Mouse (Mus musculus): Measurements from ENCODE around the gene H2-M5.
"Not testable (repeated sequence)": the region's sequence is repeated elsewhere in the genome, so short reads cannot be mapped to it uniquely, and the experiment has no call there.

The H2-M5 gene

DNA sequence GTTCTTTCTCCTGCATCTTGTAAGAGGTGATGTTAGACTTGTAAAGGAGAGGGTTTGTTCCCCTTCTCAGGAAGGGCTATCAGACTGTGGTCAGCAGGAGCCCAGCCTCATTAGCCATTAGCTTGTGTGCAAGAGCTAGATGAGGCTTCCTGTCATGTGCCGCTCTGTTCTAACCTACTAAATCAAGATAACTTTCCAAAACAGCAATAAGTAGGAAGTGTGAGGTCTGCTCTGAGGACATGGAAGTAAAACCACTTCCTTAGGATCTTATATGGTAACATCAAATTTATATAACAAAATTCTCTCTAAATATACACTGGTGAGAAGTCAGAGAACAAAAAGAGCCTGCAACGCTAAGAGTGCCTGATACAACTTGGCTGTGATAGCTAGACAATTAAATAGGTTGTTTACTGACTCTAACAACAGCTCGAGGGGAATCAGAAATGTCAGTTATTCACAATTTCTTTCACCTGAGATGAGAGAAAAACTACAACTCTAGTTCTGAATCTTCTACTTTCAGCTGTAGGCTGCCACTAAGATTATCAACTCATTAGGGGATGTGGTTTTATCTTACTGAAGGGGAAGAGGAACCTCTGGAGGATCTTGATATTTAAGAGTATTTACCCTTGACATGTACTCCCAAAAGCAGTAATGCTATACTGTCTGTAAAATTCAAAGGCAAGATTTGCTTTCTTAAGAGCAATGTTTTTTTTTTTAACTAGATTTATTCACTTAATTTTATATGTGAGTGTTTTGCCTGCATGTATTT is 3.2 kb upstream of the H2-M5 start:
- DNase-seq = no peak

DNA sequence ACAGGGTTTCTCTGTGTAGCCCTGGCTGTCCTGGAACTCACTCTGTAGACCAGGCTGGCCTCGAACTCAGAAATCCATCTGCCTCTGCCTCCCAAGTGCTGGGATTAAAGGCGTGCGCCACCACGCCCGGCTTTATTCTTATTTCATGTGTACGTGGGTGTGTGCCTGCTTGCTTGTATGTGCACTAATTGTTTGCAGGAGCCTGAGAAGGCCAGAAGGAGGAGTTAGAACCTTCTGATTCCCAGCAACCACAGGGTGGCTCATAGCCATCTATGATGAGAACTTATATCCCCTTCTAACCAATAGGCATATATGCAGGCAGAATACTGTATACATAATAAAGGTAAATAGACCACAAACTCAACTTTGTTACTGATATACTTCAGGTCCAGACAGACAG is 1.3 kb upstream of the H2-M5 start:
- DNase-seq = not testable (repeated sequence)

DNA sequence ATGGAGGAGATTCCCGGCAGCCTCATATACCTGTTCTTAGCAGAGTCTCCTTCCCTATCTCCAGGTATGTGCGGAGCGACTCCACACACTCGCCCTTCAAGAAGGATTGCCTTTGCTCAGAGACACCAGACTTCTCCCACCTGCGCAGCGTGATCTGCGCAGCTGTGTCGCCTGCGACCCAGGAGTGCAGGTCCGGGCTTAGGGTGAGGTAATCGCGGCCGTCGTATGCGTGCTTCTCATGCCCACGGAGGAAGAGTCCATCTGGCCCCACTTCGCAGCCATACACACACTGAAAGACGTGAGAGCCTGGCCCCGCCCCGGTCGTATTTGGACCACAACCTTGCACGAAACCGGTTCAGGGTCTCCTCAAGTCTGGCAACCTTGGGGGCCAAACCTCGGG is 862 bp downstream of the H2-M5 start:
- DNase-seq = no peak

DNA sequence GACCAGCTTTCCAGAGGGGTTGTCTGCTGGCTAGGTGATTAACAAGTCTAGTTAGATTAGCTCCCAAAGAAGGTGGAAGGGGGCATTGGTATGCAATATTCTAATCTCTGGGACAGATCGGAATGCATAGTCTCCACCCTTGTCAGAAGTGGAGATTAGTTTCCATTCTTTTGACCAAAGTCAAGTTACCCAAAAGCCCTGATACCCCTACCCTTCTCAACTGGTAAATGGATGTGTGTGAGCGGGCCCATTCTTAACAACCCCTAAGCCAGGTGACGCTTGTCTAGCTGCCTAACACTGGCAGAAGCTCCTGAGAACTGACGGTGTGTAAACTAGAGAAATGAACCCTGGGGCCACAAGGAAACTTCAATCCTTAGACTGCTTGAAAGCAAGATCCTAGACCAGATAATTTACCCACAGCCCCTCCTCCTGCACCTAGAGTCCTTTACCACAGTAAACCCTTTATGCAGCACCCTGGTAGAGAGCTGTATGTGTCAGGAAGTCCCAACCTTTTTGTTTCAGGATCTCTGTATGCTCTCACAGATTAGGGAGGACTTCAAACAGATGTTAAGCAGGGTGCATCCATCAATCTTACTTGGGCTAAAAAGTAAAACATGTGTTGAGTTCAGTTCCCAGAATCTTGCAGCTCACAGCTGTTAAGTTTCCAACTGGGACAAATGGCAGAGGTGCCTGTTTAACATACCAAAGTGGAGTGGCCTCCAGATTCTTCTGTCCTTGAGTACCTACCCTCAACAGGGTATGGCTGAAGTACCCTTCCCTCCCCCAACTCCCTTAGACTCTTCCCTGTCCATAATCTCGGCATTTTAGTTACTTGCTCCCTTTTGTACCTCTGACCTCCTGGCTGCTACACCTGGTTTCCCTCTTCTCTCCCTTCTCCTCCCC is 6.8 kb downstream of the H2-M5 start:
- DNase-seq = no peak

DNA sequence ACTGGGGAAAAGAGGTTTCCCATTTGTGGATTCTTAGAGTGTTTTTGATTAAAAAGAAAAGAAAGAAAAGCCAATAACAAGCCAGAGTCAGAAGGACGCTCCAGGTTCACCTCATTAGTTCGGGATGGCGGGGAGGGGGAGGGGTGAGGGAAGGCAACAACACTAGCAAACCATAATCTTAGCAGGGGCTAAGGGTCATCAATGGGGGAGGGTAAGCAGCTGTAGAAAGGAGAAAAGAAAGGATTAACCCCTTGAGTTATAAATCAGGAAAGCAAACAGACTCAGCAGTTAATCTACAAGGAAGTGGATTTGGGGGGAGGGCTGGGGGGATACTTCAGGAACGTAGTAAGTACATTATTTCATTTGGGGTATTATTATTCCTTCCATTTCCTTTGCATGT is 7.5 kb downstream of the H2-M5 start:
- no peak for DNase-seq

DNA sequence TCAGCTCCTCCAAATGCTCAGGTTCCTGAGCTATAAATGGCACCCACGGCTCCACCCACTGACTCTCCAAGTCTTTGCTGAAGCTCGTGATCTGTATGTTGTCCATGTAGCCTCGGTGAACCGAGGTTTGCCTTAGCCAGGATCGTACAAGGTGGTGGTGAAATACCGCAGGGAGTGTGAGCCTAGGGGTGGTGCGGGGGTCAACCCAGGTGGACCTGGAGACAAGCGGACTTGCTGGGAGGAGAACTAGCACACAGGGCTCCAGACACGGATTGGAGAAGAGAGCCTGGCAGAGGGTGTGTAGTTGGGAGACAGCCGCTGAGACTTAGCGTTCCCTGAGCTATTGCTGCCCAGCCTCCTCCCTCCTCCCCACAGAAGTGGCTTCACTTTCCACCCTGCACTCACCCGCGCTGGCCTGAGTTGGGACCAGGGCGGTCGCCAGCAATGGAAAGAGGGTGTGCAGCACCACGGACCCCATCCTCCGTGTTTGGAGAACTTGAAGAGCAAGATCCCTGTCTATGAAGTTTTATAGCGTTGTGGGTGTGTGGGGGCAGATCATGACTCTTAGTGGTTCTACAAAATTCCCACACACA is 8.0 kb downstream of the H2-M5 start, which contains the start of gene 2410137M14Rik:
2410137M14Rik (minus strand) TSS at position 17 of the 593 bp plus-strand sequence.
- no peak for DNase-seq

DNA sequence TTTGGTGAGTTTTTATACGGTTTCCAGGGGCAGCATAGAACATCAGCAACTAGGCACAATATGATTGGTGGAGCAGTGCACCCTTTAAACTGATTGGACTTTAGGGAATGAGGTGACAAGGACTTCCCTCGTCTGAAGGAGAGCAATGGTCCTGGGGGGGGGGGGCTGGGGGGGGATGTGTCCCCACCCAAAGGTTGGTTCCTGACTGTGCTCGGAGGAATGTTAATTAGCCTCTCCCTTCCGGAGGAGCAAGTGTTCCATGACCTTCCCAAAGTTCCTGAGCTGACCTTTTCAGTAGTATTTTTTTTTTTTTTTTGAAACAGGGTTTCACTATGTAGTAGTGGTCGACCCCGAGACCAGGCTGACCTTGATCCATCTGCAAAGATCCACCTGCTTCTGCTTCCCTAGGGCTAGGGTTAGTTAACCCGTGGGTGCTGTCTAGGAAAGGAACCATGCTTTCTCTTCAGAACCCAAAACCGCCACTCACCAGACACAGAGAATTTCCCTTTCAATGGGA is 16.0 kb downstream of the H2-M5 start:
- no peak for DNase-seq

DNA sequence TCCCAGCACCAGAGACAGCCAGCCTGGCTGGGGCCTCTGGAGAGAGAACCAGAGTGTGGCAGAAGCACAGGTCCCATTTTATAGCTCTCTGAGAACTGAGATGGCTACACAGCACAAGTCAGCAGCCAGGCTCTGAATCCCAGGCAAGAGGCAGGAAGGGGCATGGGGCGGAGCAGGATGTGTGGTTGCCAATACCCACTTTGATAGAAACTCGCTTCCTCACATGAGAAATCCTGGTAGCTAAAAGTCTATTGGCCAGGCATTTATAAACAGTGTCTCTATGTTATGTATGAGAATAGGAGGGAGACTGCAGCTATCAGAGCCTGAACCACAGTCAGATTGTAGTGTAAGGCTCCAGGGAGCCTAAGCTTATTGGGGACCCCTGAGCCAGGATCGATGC is 16.5 kb downstream of the H2-M5 start:
- peak; percentile 43 for DNase-seq

DNA sequence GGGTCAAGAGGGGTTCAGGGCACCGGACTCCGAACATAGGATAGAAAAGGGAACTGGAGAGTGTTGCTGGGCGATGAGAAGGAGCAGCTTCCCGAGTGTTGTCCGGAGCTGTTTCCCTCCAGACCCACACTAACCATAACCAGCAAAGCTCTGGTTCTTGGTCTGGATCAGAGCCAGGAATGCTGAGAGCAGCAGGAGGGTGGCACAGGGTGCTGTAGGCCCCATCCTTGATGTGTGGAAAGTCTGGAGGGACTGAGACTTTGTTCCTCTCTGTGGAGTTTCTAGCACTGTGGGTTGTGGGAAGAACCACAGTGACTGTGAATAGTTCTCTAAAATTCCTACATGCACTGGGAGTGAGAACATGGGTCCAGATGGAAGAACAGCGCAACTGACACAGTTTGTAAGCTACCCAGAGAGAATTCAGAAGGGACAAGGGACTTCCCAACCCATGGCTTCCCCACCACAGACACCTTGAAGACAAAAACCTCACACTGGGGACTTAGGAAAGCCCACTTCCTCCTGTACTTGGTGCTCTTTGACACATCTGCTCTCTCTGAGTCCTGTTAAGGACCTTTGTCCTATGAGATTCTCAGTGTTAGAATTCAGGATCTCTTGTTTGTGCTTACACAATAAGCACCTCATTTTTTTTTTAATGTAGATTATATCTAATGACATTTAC is 18.0 kb downstream of the H2-M5 start:
- no peak for DNase-seq

DNA sequence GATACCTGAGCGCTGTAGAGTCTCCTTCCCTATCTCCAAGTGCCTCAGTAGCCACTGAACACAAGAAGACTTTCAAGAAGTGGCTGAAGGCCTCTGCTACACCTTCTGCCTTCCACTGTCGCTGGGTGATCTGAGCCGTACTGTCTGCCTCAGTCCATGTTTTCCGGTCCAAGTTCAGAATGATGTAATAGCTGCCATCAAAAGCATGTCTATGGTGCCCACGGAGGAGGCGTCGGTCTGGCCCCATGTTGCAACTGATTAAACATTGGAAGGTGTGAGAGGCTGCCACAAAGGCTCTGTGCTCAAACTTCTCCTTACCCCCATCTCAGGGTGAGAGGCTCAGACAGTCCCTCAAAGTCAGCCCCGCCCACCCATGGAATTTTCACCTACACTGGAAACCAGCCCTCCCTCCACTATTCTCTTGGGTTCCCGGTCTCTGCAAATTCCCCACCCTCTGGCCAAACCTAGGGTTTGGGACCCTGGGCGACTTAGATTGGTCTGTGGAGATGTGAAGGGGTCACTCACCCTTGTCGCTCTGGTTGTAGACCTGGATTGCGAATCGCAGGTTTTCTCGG is 18.9 kb downstream of the H2-M5 start:
- DNase-seq = no peak

DNA sequence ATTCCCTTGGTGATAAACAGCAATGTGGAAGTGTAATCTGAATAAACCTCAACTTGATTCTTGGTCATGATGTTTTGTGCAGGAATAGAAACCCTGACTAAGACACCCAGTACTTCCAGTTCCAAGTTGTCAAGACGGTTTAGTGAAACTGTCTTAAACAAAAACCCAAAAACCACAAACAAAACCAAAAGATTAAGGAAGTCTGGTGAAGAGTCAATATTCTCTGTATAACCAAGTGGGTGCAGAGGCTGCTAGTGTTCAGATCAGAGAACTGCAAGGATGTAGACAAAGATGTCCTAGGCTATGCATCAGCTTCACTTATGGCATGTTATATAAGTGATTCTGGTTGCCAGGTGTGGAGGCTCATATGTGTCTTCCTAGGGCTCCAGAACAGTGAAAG is 22.5 kb downstream of the H2-M5 start:
- no peak for DNase-seq

DNA sequence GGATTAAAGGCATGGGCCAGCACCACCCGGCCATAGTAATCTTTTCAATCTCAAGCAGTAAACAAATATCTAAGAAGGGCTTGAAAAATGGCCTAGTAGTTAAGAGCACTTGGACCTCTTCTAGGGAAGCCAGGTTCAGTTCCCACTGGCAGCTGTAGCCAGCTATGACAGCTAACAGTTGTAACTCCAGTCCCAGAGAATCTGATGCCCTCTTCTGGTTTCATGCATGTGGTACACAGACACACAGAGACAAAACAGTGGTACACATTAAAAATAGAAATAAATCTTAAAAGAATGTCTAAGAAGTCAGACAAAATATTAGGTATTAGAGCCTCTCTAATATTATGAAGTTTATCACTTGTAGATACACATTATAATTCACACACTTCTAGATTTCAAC is 28.2 kb downstream of the H2-M5 start:
- no peak for DNase-seq

DNA sequence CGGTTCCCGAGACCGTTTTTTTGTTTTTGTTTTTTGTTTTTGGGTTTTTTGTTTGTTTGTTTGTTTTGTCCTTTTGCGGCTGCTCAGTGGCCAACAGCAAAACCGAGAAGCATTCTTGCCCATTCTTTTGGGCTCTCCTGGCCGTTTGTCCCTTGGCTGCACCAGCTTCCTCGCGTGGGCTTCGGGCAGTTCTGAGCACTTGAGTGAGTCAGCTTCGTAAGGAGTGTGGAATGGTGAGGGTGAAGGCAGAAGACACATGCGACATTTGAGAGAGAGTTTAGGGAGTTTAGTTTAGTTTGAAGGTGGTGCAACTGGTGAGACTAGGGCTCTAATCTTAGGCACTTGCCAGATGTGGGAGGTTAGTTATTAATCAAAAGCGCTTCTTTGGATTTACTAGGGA is 30.5 kb downstream of the H2-M5 start:
- DNase-seq = no peak

DNA sequence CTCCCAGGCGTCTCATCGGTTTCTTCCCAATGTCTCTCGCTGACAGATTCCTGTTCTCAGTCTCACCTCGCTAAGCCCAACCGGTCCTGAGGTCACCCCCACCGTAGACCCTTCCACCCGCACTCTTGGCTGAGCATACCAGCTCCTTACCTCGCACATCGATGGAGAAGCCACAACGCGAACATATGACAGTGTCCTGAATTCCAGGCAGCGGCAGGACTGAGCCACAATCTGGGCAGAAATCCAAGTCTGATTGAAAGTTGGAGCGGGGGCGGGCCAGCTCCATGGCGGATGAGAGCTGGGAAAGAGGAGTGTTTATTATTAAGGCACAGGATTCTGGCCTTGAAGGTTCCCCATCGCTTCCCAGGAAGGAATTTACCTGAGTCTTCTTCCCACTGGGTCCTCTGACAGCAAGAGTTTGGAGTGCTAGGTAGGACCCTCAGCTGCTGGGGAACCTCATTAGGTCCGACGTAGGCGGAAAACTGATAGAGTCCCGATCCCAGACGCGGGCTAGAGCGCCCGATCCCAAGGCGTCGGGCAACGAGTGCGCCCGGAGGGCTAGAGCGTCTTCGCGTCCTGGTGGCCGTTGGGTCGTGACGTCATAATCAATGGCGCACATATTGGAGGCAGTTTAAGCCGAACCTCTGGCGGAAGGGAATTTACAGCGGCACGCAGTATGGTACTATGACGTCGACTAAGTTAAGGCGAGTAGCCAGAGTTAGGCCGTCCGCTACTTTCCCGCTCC is 31.2 kb downstream of the H2-M5 start, which contains the start of the genes Znrd1 and Znrd1as:
Znrd1 (minus strand) TSS at position 561 of the 745 bp plus-strand sequence.
Znrd1as (plus strand) TSS at position 594 of the 745 bp plus-strand sequence.
- DNase-seq = peak; percentile 91

DNA sequence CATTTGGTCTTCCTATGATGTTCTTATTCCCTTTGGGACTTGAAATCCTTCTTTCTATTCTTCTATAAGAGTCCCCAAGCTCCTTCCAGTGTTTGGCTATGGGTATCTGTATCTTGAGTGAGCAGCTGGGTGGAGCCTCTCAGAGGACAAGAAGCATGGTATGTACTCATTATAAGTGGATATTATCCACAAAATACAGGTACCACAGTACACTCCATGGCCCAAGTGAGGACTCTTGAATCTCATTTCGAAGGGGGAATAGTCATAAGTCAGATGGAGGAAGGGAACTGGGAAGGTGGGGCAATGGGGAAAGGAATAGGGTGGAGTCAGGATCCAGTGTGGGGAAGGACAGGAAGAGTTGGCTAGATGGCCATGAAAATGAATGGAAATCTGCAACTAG is 36.3 kb downstream of the H2-M5 start:
- DNase-seq = no peak

DNA sequence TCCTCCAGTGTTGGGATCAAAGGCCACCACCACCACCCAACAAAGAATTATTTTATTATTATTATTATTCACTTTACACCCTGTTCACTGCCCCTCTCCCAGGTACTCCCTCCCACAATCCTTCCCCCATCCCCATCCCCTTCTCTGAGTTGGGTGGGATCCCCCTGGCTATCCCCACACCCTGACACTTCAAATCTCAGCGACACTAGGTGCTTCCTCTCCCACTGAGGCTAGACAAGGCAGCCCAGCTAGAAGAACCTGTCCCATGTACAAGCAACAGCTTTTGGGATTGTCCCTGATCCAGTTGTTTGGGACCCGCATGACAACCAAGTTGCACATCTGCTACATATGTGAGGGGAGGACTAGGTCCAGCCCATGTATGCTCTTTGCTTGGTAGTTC is 36.7 kb downstream of the H2-M5 start:
- DNase-seq = no peak

DNA sequence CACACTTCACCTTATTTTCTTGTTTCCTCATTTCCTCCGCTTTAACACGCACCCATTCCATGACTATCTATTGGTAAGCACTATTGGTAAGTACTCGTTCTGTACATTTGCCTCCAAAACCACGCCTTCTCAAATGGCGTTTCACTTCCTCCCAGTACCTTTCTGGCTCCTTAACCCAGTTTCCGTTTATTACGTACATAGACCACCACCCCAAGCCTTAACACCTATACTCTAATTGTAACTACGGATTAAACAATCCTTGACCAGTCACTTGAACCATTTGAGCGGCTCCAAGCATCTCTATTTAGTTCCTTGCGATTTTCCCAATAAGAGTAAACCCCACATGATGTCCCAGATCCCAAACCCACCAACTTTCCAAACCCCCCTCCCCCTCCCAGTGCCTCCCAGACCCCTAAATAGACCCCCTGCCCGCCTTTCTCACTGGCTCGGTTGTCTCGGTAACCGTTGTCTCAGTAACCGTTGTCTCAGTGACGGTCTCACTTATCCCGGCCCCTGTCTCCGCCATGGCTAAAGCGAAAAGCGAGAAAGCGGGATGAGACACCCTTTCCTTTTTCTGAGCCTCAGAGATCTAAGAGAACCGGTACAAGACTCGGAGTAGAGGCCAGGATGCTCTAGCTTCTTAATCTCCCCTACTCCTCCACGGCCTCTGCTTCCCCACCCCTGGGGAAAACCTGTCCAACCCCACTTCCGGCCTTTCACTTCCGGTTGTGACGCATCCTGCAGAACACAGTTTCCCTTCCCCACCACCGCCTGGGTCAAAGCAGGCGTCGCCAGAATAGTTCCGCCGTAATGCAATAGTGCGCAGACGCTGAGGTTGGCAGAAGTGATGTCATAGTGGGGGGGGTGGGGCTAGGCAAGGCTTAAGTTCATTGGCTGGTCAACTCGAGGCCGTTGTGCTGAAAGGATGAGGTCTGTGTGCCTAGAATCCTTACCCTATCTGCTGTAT is 38.1 kb downstream of the H2-M5 start, which contains the start of gene Ppp1r11:
Ppp1r11 (minus strand) TSS at position 761 of the 967 bp plus-strand sequence.
- DNase-seq = peak; percentile 95

DNA sequence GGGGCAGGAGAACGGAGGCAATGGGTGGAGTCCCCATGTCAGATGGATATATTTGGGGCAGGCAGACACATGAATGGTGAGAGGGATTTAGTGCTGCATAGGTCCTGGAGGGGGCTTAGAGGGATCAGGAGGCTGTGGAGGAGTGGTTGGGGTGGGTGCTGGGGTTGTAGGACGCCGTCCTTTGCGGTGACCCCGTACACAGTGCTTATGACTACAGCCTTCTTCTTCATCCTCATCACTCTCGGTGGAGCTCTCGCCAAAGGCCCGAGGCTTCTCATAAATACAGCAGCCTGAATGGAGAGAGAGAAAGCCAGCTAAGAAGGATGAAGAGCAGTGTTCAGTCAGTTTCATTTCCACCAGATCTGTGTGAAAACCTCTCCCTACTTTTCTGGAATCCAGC is 40.1 kb downstream of the H2-M5 start:
- no peak for DNase-seq

DNA sequence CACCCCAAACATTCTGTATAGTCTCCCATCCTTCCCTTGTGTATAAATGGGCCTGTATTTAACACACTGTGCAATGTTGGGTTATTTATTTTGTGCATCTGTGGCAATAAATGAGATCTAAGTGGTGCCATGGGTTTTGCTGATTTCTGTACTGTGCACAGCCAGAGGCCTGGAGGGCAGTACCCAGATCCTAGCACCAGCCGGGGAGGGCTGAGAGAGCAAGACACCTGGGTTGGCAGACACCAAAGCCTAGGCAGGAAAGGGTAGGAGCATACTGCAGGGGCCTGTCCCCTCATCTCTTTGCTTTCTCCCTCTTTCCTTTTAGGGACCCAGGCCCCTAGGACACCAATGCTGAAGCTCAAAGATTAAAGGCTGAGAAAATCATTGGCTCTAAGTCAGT is 41.1 kb downstream of the H2-M5 start:
- DNase-seq = no peak

All from thymus, postnatal 14 days (tissue).